Mouse (Mus musculus) midbrain, embryonic 14.5 days (tissue): Measurements from ENCODE around the gene Tmem178b. TPM values are rescaled to one million over a fixed set of nuclear protein-coding genes. Genes with fewer than 3 reads are reported as not detected.
A peak's percentile ranks its signal among the peaks of the same experiment; 100 is the strongest.

Experiments
- ATAC-seq: fragments of 200-750 bp; cut with Nextera tagmentation; 2 replicates; pipeline ENCODE4 v1.8.0; 2017; ENCODE audit warnings: moderate number of reproducible peaks, moderate library complexity; ENCODE audit not compliant: low FRiP score, low TSS enrichment
- DNase-seq: peaks from one replicate; pipeline ENCODE4 v3.0.0-alpha.2; 2015
- H3K27ac ChIP-seq: fragments of 300-500 bp; sonication (generic); replicated peaks from 2 replicates; pipeline ENCODE4 v1.5.1; 2014; ENCODE audit warnings: mild to moderate bottlenecking, low read depth, low read length, moderate library complexity
- H3K27me3 ChIP-seq: fragments of 300-500 bp; sonication (generic); 2 replicates; pipeline ENCODE4 v1.6.1; 2014; ENCODE audit warnings: low read length, control low read depth, mixed read lengths; ENCODE audit not compliant: control insufficient read depth, insufficient read depth
- H3K36me3 ChIP-seq: fragments of 300-500 bp; sonication (generic); 2 replicates; pipeline ENCODE4 v1.6.1; 2014; ENCODE audit warnings: low read length, control low read depth; ENCODE audit not compliant: control insufficient read depth, insufficient read depth
- H3K4me1 ChIP-seq: fragments of 300-500 bp; sonication (generic); 2 replicates; pipeline ENCODE4 v1.6.1; 2014; ENCODE audit warnings: mild to moderate bottlenecking, antibody characterized with exemption, low read length, control low read depth; ENCODE audit not compliant: control insufficient read depth, insufficient read depth
- H3K4me2 ChIP-seq: fragments of 300-500 bp; sonication (generic); 2 replicates; pipeline ENCODE4 v1.6.1; 2014; ENCODE audit warnings: mild to moderate bottlenecking, low read length, moderate library complexity
- H3K4me3 ChIP-seq: fragments of 300-500 bp; sonication (generic); replicated peaks from 2 replicates; pipeline ENCODE4 v1.5.1; 2014; ENCODE audit warnings: low read depth, low read length
- H3K9ac ChIP-seq: fragments of 300-500 bp; sonication (generic); replicated peaks from 2 replicates; pipeline ENCODE4 v1.6.1; 2014; ENCODE audit warnings: mild to moderate bottlenecking, low read length, moderate library complexity
- H3K9me3 ChIP-seq: fragments of 300-500 bp; sonication (generic); 2 replicates; pipeline ENCODE4 v1.6.1; 2016; ENCODE audit warnings: low read length, control low read depth, mixed read lengths; ENCODE audit not compliant: control insufficient read depth
- WGBS: fragments of 180-500 bp; shearing (Covaris S2); extraction: QIAGEN DNeasy Blood & Tissue Kit; methylation state at CpG from one replicate; pipeline ENCODE4 v1.1.7; 2014; 5-methylcytosine and 5-hydroxymethylcytosine counted together
- polyA plus RNA-seq: library from polyadenylated mRNA; unstranded; fragments of >200 nt; fragmentation: Nextera tagmentation; extraction: Ambion mirVana; gene quantifications from 2 replicates; pipeline ENCODE4 v1.2.1, GENCODE M21; 2014

The Tmem178b gene
- polyA plus RNA-seq, 1 experiment from 2014 or later = 44.6 TPM

- Histone ChIP-seq H3K9ac (no peak overlapping the region), H3K27ac (no peak overlapping the region), H3K4me3 (no peak overlapping the region), H3K27me3 (no peaks in the 10 kb centered on the region), H3K4me2 (no peak overlapping the region), H3K9me3 (no peaks in the 10 kb centered on the region), H3K36me3 (no peaks in the 10 kb centered on the region), H3K4me1 (peaks cover 13% of the 10 kb centered on the region)
- WGBS = 93% methylated on average over 1 of the region's 1 CpGs
- no peak for ATAC-seq
- no peak for DNase-seq
Observed at GRCm38 (mm10) chr6:40052593-40052992, 179.5 kb downstream of the Tmem178b start.

GRCm38 (mm10) chr6:40059466-40059865 lies 186.4 kb downstream of the Tmem178b start:
- no peaks in the 10 kb centered on the region for H3K9me3 ChIP-seq
- H3K4me1 ChIP-seq = peaks cover 10% of the 10 kb centered on the region
- DNase-seq (no peak), ATAC-seq (no peak)
- 84% methylated on average over 3 of the region's 3 CpGs for WGBS
- H3K27me3 ChIP-seq = no peaks in the 10 kb centered on the region
- H3K36me3 ChIP-seq = no peaks in the 10 kb centered on the region
- H3K9ac ChIP-seq = no peak overlapping the region
- H3K4me3 ChIP-seq = no peak overlapping the region
- no peak overlapping the region for H3K4me2 ChIP-seq
- H3K27ac ChIP-seq = no peak overlapping the region

- 69% methylated on average over 5 of the region's 5 CpGs for WGBS
- ATAC-seq (no peak), DNase-seq (peak; percentile 10)
- Histone ChIP-seq H3K4me1 (peaks cover 10% of the 10 kb centered on the region), H3K36me3 (no peaks in the 10 kb centered on the region), H3K27me3 (no peaks in the 10 kb centered on the region), H3K4me3 (no peak overlapping the region), H3K27ac (0 out of 2 replicates have a peak overlapping the region, but pooled peaks have one; percentile 14), H3K9ac (no peak overlapping the region), H3K9me3 (no peaks in the 10 kb centered on the region), H3K4me2 (no peak overlapping the region)
Observed at GRCm38 (mm10) chr6:40061327-40062189, 188.5 kb downstream of the Tmem178b start.

GRCm38 (mm10) chr6:40062190-40062501 lies 189.1 kb downstream of the Tmem178b start:
- Histone ChIP-seq H3K4me2 (no peak overlapping the region), H3K9me3 (no peaks in the 10 kb centered on the region), H3K27ac (0 out of 2 replicates have a peak overlapping the region, but pooled peaks have one; percentile 14), H3K27me3 (no peaks in the 10 kb centered on the region), H3K36me3 (no peaks in the 10 kb centered on the region), H3K4me3 (no peak overlapping the region), H3K9ac (no peak overlapping the region), H3K4me1 (peaks cover 10% of the 10 kb centered on the region)
- ATAC-seq (no peak), DNase-seq (no peak)
- 82% methylated on average over 7 of the region's 7 CpGs for WGBS

GRCm38 (mm10) chr6:40063438-40063837 lies 190.4 kb downstream of the Tmem178b start:
- Histone ChIP-seq H3K4me3 (no peak overlapping the region), H3K4me1 (peaks cover 10% of the 10 kb centered on the region), H3K27me3 (no peaks in the 10 kb centered on the region), H3K9me3 (no peaks in the 10 kb centered on the region), H3K27ac (no peak overlapping the region), H3K4me2 (no peak overlapping the region), H3K9ac (no peak overlapping the region), H3K36me3 (no peaks in the 10 kb centered on the region)
- ATAC-seq = no peak
- 93% methylated on average over 1 of the region's 1 CpGs for WGBS
- no peak for DNase-seq

- no peak overlapping the region for H3K27ac ChIP-seq
- WGBS = 73% methylated on average over 1 of the region's 1 CpGs
- DNase-seq = no peak
- no peak overlapping the region for H3K4me2 ChIP-seq
- no peak overlapping the region for H3K4me3 ChIP-seq
- no peaks in the 10 kb centered on the region for H3K9me3 ChIP-seq
- H3K9ac ChIP-seq = no peak overlapping the region
- ATAC-seq = no peak
- no peaks in the 10 kb centered on the region for H3K27me3 ChIP-seq
- H3K4me1 ChIP-seq = peaks cover 10% of the 10 kb centered on the region
- H3K36me3 ChIP-seq = no peaks in the 10 kb centered on the region
Observed at GRCm38 (mm10) chr6:40063899-40064298, 190.8 kb downstream of the Tmem178b start.

GRCm38 (mm10) chr6:40064342-40064741 lies 191.3 kb downstream of the Tmem178b start:
- H3K4me2 ChIP-seq = no peak overlapping the region
- H3K27ac ChIP-seq = no peak overlapping the region
- H3K36me3 ChIP-seq = no peaks in the 10 kb centered on the region
- H3K9ac ChIP-seq = no peak overlapping the region
- H3K27me3 ChIP-seq = no peaks in the 10 kb centered on the region
- peaks cover 10% of the 10 kb centered on the region for H3K4me1 ChIP-seq
- DNase-seq = no peak
- no peak for ATAC-seq
- WGBS = 82% methylated on average over 2 of the region's 2 CpGs
- no peaks in the 10 kb centered on the region for H3K9me3 ChIP-seq
- no peak overlapping the region for H3K4me3 ChIP-seq

- Histone ChIP-seq H3K36me3 (no peaks in the 10 kb centered on the region), H3K27ac (no peak overlapping the region), H3K9ac (no peak overlapping the region), H3K4me2 (no peak overlapping the region), H3K9me3 (no peaks in the 10 kb centered on the region), H3K4me1 (no peaks in the 10 kb centered on the region), H3K27me3 (no peaks in the 10 kb centered on the region), H3K4me3 (no peak overlapping the region)
- 85% methylated on average over 6 of the region's 6 CpGs for WGBS
- ATAC-seq (no peak), DNase-seq (no peak)
Observed at GRCm38 (mm10) chr6:40068467-40068866, 195.4 kb downstream of the Tmem178b start.

- no peaks in the 10 kb centered on the region for H3K36me3 ChIP-seq
- 77% methylated on average over 3 of the region's 3 CpGs for WGBS
- H3K9me3 ChIP-seq = no peaks in the 10 kb centered on the region
- H3K27ac ChIP-seq = no peak overlapping the region
- no peaks in the 10 kb centered on the region for H3K27me3 ChIP-seq
- no peak overlapping the region for H3K4me2 ChIP-seq
- H3K9ac ChIP-seq = no peak overlapping the region
- DNase-seq = no peak
- ATAC-seq = no peak
- H3K4me1 ChIP-seq = peaks cover 3% of the 10 kb centered on the region
- no peak overlapping the region for H3K4me3 ChIP-seq
Observed at GRCm38 (mm10) chr6:40071007-40071406, 197.9 kb downstream of the Tmem178b start.
